Mouse (Mus musculus): ENCODE measurements around the gene Fig4.
A peak's percentile ranks its signal among the peaks of the same experiment; 100 is the strongest.

Fig4 gene

DNA sequence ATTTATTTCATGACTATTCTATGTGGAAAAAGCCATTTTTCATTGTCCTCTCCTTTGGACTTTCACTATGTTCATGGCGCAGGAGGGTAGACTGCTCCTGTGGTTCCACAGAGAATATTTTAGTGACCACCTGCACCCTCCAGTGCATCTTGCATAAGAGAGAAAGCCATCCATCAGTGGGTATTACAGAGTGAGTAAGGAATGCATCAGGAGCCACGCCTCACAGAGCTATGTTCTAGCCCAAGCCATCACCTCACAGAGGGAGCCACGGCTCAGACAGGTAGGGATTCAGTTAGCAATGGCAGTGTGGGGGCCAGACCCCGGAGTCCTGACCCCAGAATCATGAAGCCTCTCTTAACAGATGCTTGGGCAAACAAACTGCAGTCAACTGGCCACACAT, 93.5 kb downstream of the Fig4 start:
- no peak for DNase-seq

DNA sequence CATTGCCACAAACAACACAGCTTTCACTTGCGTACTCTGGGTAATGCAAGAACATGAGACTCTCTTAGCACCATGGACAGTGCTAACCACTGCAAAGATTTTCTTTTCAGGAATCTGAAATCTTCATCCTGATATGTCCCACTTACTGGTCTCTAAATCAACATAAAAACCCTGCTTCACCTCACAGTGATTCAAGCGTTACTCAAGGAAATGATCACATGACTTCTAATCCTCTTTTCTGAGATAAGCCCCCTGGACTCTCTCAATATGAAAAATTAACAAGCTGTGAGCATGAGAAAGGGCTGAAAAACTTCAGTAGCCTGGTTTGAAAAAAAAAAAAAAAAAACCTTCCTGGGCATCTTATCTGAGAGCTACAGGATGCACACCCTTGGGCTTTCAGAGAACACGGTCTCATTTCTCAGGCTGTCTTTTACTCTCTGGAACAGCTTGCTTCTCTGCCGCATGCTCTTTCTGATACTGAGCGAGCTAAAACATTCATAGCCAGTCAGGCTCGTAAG, 94.1 kb downstream of the Fig4 start:
- no peak for DNase-seq

DNA sequence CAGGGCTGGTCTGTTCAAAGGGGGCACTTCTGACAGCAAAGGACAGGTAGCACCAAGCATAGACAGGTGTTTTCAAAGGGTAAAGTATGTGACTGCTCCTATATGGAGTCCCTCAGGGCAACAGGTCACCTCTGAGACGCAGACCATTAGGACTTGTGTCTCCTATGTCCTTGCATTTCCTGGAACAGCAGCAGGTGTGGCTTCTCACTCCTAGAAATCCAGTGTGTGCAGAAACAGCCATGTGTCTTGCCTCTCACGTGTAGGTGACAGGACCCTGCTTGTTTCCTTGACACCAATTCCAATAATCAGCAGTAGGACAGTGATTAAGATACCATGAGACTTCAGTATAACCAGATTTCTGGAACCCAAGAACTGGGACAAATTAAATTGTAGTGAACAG, 97.4 kb downstream of the Fig4 start:
- no peak for DNase-seq

- DNase-seq = no peak
Measured at GRCm38 (mm10) chr10:41204637-41205315, 98.3 kb downstream of the Fig4 start.

DNA sequence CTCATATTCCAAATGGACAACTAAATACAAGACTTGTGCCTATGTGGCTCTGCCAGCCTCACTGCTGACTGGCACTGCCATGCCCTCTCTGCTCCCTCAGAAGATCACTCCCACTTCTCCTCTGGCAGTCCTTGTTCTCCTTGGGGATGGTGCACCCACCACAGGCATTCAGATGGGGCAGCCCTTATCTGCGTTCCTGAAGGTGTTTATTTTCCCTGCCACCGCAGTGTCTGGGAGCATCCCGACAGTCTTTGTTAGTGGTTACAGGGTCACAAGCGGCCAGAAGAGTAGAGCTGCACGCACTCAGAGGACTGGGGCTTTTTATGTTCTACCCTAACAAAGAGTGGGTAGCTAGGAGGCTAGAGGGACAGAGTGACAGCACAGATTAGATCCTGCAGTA, 98.9 kb downstream of the Fig4 start:
- no peak for DNase-seq

- no peak for DNase-seq
Measured at GRCm38 (mm10) chr10:41198719-41199118, 104.3 kb downstream of the Fig4 start.

DNA sequence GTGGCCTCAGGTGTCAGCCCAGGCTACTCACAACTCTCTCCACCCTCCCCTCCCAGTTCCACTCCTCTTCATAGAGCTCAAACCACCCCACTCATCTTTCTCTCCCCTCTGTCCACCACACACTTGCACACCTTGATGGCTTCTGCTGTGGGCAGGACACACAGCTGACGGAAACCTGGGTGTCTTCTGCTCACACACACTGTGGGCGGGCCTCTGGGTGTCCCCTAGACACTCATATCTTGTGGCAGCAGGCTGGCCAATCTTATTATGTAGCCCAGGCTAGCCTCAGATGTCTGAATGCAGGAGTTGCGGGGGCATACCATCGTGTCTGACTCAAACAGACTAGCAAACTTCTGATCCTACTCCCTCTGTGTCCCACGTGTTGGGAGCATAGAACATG, 105.3 kb downstream of the Fig4 start:
- no peak for DNase-seq

GRCm38 (mm10) chr10:41196295-41196694, 106.8 kb downstream of the Fig4 start:
- DNase-seq = no peak

DNA sequence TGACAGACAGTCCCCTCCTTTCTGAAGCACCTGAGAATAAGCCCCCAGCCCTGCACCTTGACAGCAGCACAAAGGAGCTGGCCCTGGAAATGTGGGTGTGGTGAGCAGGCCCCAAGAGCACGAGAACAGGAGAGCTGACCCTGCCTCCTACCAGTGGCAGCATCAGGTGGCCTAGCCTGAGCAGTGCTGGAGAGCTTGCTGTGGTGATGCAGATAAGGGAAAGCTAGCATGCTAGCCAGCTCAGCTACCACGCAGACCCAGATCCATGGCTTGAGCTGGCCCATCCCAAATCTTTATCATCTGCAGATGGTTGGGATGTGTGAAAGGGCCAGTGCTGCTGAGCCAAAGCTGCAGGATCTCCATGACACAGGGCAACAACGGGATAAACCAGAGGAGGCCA, 113.7 kb downstream of the Fig4 start:
- no peak for DNase-seq

- DNase-seq = no peak
Measured at GRCm38 (mm10) chr10:41183975-41184374, 119.1 kb downstream of the Fig4 start.

DNA sequence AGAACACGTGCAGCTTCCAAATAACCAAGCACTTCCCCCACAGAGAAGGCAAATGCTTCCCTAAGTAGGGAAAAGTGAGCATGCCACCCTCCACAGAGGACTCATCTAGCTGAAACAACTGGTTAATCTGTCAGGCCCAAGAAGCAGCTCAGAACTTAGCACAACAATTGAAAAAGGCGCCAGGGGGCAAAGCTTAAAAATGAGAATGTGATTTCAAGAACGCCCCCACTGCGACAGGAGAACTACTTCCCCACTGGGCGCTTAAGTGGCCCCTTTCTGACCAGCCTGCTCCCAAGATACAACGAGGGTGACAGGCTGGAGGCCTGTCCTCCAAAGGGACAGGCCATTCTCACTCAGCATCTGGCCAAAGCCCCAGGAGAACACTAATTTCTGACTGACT, 120.4 kb downstream of the Fig4 start:
- DNase-seq = no peak

- no peak for DNase-seq
Measured at GRCm38 (mm10) chr10:41166141-41166540, 136.9 kb downstream of the Fig4 start.

DNA sequence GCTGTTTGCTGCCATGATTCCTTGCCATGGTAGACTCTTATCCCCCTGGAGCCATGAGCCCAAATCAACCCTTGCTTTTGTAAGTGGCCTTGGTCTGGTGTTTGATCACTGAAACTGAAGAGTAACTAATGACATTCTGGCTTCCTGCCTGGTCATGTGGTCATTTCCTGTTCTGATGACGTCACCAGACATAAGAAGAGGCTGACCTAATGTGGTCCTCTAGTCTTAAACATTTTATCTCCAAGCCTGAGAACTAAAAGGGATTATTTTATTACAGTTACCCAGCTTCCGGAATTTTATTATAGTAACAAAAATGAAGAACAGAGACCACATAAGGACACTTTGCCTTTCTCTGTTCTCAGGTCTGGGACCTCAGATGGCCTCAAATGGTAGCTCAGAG, 140.0 kb downstream of the Fig4 start:
- no peak for DNase-seq

DNA sequence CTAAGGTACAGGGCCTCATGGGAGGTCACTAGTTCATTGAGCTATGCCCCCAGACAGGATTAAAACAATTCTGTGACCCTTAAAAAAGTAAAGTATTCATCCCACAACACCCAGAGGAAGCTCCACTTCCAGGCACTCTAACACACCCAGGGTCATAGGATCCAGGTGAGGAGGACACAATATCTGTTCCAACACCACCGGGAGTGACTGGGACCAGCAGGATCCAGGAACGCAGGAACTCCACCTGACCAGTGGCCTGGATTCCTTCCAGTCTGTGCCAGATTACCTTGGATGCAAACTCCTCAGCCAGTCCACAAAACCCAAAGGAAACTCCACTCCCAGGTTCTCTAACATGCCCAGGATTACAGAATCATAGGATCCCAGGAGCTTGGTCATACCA, 145.8 kb downstream of the Fig4 start:
- no peak for DNase-seq

DNA sequence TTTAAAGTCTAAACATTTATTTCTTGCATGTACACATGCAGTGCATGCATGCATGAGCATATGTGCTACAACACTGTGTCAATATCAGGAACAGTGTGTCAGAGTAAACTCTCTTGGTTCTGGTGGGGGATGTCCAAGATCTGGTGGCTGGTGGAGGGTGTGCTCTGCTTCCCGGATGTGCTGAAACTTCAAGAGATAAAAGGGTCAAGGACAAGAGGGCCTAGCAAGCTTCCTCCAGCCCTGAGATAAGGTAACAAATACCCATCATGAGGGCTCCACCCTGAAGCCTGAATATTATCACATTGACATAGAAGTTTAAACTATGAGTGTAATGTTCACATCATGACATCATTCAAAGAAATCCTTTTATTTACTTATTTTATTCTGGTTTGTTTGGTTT, 146.4 kb downstream of the Fig4 start:
- no peak for DNase-seq

GRCm38 (mm10) chr10:41153229-41153750, 149.8 kb downstream of the Fig4 start:
- DNase-seq = no peak

GRCm38 (mm10) chr10:41151901-41152300, 151.2 kb downstream of the Fig4 start:
- no peak for DNase-seq

DNA sequence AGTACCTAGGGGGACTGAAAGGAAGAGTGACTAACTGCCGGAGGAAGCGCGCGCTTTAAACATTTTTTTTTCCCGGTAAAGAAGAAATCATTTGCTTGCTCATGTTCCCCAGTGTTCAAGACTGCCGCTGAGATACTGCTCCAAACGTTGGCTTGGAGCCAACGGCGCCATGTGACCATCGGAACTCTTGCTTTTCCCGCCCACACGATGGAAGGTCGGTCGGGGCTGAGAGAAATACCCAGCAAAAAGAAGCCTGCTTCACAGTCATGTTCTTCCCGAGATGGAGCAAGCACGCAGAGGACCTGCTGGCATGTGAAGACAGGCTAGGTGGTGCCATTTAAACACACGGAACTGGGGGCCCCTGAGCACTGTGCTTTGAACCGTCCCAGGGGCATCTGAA, 151.6 kb downstream of the Fig4 start:
- peak; percentile 42 for DNase-seq

GRCm38 (mm10) chr10:41151021-41151420, 152.0 kb downstream of the Fig4 start:
- no peak for DNase-seq

- DNase-seq = no peak
Measured at GRCm38 (mm10) chr10:41150496-41150895, 152.6 kb downstream of the Fig4 start.

- no peak for DNase-seq
Measured at GRCm38 (mm10) chr10:41149307-41149706, 153.8 kb downstream of the Fig4 start.

GRCm38 (mm10) chr10:41146141-41146540, 156.9 kb downstream of the Fig4 start:
- no peak for DNase-seq

All from right cerebral cortex, postnatal 4 days (tissue).